Mouse (Mus musculus) spleen, adult 2 months (tissue): ENCODE data around the gene Hoxa9. TPM values are rescaled to one million over a fixed set of nuclear protein-coding genes. Genes with fewer than 3 reads are reported as not detected.

Experiments
- DNase-seq, 2 experiments: peaks; one replicate each; pipeline versions ENCODE4 v3.0.0 to v3.0.0-alpha.2; 2012 to 2021; ENCODE audit warnings: low spot score in 2 of 2, low read depth in 1 of 2
- H3K27ac ChIP-seq: fragments of 200-500 bp; 2 replicates; pipeline ENCODE4 v1.5.1; 2012; ENCODE audit warnings: low read length, inconsistent platforms; ENCODE audit not compliant: insufficient read depth
- H3K27me3 ChIP-seq: fragments of 200-500 bp; 2 replicates; pipeline ENCODE4 v1.6.1; 2012; ENCODE audit warnings: mild to moderate bottlenecking, moderate library complexity, low read length, inconsistent platforms; ENCODE audit not compliant: control insufficient read depth, insufficient read depth
- H3K36me3 ChIP-seq: fragments of 200-500 bp; 2 replicates; pipeline ENCODE4 v1.6.1; 2012; ENCODE audit warnings: mild to moderate bottlenecking, low read length, inconsistent platforms; ENCODE audit not compliant: control insufficient read depth, insufficient read depth
- H3K4me1 ChIP-seq: fragments of 200-500 bp; 2 replicates; pipeline ENCODE4 v1.6.1; 2011; ENCODE audit warnings: inconsistent platforms; ENCODE audit not compliant: control insufficient read depth, insufficient read depth, insufficient read length
- H3K4me3 ChIP-seq: fragments of 200-500 bp; 2 replicates; pipeline ENCODE4 v1.5.1; 2011; ENCODE audit warnings: mild to moderate bottlenecking, inconsistent platforms; ENCODE audit not compliant: insufficient read depth, insufficient read length; ENCODE audit errors: extremely low read depth
- CTCF ChIP-seq: fragments of 200-500 bp; IDR thresholded peaks from 2 replicates; pipeline ENCODE4 v1.5.1; 2011; ENCODE audit warnings: mild to moderate bottlenecking, inconsistent platforms; ENCODE audit not compliant: insufficient read depth, insufficient read length, insufficient replicate concordance; ENCODE audit errors: extremely low read depth
- POLR2A ChIP-seq: fragments of 200-500 bp; IDR thresholded peaks from 2 replicates; pipeline ENCODE4 v1.6.1; 2011; ENCODE audit warnings: low read depth, low read length, inconsistent platforms
- WGBS: fragments of 180-500 bp; shearing (Covaris S2); methylation state at CpG from one replicate; pipeline ENCODE4 v1.1.7; 2018; 5-methylcytosine and 5-hydroxymethylcytosine counted together
- polyA plus RNA-seq: library from polyadenylated mRNA; depleted of rRNA; stranded (reverse); fragments of >200 nt; gene quantifications from 2 replicates; pipeline ENCODE4 v1.2.3, GENCODE M21; 2012

Gene Hoxa9
- polyA plus RNA-seq, 1 experiment: 0.18 TPM

DNA sequence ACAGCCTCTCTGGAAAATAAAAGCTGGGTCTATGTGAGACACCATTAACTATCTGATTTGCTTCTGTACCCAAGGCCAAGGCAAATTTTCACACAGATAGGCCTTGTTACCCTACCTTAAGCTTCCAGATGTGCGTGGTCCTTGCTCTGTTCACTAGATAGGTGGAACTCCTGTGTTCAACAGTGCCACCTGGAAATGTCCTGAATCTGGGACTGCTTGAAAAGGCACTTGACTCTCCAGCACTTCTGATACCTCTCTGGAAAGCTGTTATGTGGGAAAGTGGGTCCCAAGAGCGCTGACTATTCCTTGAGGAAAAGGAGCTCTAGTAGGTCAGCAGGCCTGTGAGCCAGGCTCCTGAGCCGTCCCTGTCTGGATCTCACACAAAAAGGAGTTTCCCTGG, 5.9 kb upstream of the Hoxa9 start:
- TF ChIP-seq POLR2A (no peak), CTCF (no peak)
- Histone ChIP-seq H3K4me3 (no peak overlapping the region), H3K27ac (no peak overlapping the region), H3K36me3 (no peaks in the 10 kb centered on the region), H3K27me3 (peaks cover 50% of the 10 kb centered on the region), H3K4me1 (peaks cover 10% of the 10 kb centered on the region)
- 83% methylated on average over 3 of the region's 3 CpGs for WGBS
- DNase-seq: no peak

DNA sequence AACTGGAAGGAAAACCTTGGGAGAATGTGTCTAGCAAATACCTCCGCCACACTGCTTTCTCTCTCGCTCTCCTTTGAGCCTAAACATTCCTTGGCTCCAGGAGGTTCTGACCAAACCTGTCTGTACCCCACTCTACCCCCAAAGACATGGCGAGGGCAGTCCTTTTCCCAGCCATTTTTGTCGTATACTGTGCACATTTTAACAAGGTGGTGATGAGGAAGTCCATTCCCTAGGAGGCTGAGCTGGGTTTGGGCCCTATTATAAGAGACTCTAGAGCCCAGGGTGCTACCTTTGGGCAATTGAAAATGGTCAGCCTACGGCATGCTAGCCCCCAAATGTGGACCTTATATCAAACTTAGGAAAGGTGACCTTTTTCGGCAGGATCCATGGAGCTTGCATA, 5.0 kb upstream of the Hoxa9 start:
- peaks cover 46% of the 10 kb centered on the region for H3K27me3 ChIP-seq
- no peak overlapping the region for H3K4me3 ChIP-seq

DNA sequence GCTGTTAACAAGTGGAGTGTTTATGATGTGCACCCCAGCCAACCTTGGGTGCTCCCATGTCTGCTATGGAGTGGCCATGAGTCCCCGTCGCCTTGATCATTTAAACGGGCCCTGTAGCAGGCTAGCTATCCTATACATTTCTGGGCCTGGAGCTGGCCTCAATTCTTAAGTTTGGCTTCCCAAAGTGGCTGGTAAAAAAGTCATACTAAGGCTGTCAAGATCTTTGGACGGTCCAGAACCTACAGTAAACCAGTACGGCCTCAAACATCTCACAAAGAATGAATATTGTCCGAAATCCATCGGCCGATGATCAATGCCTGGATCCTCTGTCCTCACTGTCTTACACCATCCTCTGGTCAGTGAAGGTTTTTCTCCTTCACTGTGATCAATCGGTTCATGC, 4.4 kb upstream of the Hoxa9 start:
- no peaks in the 10 kb centered on the region for H3K36me3 ChIP-seq
- DNase-seq: no peak
- no peak overlapping the region for H3K27ac ChIP-seq
- TF ChIP-seq CTCF: no peak
- no peak for TF ChIP-seq POLR2A
- peaks cover 46% of the 10 kb centered on the region for H3K27me3 ChIP-seq
- 83% methylated on average over 9 of the region's 9 CpGs for WGBS
- H3K4me3 ChIP-seq: no peak overlapping the region
- peaks cover 10% of the 10 kb centered on the region for H3K4me1 ChIP-seq

More for the DNA sequence above, 5.0 kb upstream of the Hoxa9 start:
- H3K27ac ChIP-seq: no peak overlapping the region
- H3K4me1 ChIP-seq: peaks cover 10% of the 10 kb centered on the region
- 83% methylated on average over 6 of the region's 6 CpGs for WGBS
- DNase-seq: no peak
- no peak for TF ChIP-seq CTCF
- no peak for TF ChIP-seq POLR2A
- no peaks in the 10 kb centered on the region for H3K36me3 ChIP-seq

DNA sequence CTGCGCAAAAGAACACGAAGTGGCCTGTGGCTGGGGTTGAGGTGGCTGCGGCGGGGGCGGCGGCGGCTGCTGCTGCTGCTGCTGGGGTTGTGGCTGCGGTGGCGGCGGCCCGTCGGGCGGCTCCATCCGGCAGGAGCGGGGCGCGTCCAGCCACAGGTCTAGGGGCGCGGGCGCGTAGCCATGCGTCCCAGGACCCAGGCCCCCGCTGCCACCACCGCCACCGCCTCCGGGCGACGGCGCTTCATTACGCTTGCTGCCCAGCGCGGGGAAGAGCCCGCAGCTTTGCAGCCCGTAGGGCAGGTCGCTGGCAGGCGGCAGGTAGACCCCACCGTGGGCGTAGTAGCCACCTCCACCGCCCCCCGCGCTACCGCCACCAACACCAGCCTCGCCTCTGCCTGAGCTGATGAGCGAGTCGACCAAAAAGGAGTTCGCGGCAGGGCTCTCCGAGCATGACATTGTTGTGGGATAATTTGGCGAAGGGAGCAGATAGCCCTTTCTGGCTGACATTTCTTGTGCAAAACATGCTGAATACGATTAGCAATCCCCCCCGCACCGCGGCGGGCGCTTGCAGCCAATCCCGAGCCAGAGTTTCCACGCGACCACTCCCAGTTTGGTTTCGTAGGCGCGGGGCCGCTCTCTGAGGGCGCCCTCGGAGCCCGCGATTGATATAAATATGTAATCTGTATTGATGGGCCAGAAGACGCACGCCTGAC, 3.7 kb upstream of the Hoxa9 start:
- no peak overlapping the region for H3K4me3 ChIP-seq
- TF ChIP-seq CTCF: no peak
- no peak for TF ChIP-seq POLR2A
- DNase-seq: no peak
- peaks cover 15% of the 10 kb centered on the region for H3K4me1 ChIP-seq
- H3K27ac ChIP-seq: no peak overlapping the region
- H3K27me3 ChIP-seq: peaks cover 48% of the 10 kb centered on the region
- WGBS: 3% methylated on average over 68 of the region's 68 CpGs
- no peaks in the 10 kb centered on the region for H3K36me3 ChIP-seq

DNA sequence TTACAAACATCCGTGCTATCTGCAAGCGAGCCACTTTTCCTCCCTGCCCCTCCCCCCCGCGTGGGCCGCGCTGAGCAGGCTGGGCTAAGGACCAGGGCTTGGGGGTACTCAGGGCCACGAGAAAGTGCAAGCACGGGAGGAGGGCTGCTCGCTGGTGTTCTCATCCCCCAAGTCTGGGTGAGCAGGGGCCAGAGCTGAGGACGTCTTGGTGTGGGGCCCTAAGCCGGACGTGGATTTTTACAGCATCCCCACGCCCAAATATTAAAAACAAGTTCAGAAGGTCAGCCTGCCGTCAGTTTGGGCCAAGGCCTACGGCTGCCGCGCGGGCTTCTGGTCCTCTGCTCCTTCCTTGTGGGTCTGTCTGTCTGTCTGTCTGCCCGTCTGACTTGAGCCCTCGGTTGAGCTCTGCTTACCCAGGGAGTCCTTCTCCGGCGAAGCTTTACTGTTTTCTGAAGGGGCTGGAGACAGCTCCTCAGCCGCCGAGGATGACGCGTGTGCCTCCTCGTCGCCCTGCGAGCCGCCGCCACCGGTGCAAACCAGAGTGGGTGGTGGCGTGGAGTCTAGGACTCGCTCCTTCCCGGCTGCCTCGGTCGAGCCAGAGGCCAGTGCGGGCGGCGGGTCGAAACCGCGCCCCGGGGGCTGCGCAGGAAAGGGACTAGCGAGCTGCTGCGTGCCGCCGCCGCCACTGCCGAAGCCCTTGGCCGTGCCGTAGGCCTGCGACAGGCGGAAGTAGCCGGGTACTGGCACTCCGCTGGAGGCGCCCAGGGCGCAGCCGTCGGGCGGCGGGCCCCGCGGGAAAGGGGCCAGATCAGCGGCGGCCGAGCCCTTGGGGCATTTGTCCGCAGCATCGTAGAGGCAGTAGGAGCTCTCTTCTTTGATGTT, 2.9 kb upstream of the Hoxa9 start:
- 4% methylated on average over 70 of the region's 70 CpGs for WGBS
- TF ChIP-seq POLR2A (no peak), CTCF (no peak)
- no peak for DNase-seq
- no peaks in the 10 kb centered on the region for H3K36me3 ChIP-seq
- H3K27ac ChIP-seq: no peak overlapping the region
- peaks cover 50% of the 10 kb centered on the region for H3K27me3 ChIP-seq
- H3K4me3 ChIP-seq: no peak overlapping the region
- H3K4me1 ChIP-seq: peaks cover 20% of the 10 kb centered on the region

DNA sequence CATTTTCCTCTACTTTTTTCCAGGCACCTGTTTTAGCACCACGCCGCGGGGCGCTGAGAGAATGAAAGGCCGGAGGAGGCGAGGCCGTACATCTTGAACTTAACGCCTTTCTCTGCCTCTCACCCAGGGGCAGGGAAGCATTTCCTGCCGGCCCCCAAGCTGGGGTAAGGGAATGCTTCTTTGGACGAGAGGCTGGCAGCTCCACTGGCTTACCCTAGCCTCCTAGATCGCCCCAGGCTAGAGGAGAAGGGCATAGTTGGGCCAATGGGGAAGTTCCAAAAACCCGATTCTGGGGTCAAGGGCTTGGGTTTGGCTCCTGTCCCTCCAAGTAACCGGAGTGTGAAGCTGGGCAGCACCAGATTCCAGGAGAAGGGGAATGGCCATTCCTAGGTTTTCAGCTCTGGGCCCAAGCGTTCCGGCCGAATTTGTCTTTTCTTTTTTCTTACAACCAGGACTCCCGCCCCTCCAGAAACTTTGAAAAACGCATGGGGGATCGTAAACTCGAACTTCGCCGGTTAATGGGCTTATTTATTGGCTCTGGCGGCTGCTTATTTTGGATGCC, 2.2 kb upstream of the Hoxa9 start:
- TF ChIP-seq CTCF: no peak
- no peak for TF ChIP-seq POLR2A
- WGBS: 20% methylated on average over 23 of the region's 23 CpGs
- Histone ChIP-seq H3K4me1 (peaks cover 20% of the 10 kb centered on the region), H3K27ac (no peak overlapping the region), H3K4me3 (no peak overlapping the region), H3K36me3 (no peaks in the 10 kb centered on the region), H3K27me3 (peaks cover 50% of the 10 kb centered on the region)
- no peak for DNase-seq

DNA sequence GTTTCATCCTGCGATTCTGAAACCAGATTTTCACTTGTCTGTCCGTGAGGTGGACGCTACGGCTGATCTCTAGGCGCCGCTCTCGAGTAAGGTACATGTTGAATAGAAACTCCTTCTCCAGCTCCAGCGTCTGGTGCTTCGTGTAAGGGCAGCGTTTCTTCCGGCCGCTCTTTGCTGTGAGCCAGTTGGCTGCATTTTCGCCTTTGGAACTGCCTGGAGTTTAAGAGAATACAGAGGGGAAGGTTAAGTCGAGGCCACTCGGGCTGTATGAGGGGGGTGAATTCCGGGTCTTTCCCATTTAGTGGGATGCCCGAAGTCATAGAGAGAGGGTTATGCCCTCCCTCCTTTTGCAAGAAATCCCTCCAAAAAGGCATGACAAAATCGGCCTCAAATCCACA, 1.7 kb upstream of the Hoxa9 start:
- H3K4me1 ChIP-seq: peaks cover 20% of the 10 kb centered on the region
- no peak for DNase-seq
- no peak overlapping the region for H3K27ac ChIP-seq
- peak overlapping the region; percentile 5; the same call in 1 of the 2 replicates for H3K4me3 ChIP-seq
- no peak for TF ChIP-seq POLR2A
- TF ChIP-seq CTCF: no peak
- WGBS: 1% methylated on average over 18 of the region's 18 CpGs
- no peaks in the 10 kb centered on the region for H3K36me3 ChIP-seq
- peaks cover 50% of the 10 kb centered on the region for H3K27me3 ChIP-seq
